Mouse (Mus musculus): ENCODE measurements around the gene Aqp5.

Gene Aqp5

GRCm38 (mm10) chr15:99590429-99591084, at the start of gene Aqp5:
Aqp5 (plus strand) TSS chr15:99590782.
- DNase-seq, result peak; percentile 62 to 64

DNA sequence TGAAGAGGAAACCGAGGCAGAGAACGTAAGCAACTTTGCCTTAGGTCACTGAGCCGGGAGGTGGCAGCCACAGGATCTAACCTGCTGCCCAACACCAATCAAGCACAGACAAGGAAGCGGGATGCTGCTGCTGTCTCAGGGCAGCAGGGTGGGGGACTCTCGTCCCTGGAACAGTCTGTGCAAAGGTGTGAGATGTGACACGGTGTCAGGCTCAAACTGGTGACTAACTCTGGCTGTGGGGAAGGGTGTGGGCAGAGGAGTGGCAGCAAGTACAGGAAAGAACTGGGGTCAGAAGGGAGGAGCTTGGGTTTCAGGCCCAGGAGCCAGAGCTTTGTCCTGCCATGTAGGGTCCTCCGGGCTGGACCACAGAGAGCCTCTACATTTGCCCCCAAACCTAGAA, 46.5 kb upstream of the Aqp5 start:
- no peak for DNase-seq

DNA sequence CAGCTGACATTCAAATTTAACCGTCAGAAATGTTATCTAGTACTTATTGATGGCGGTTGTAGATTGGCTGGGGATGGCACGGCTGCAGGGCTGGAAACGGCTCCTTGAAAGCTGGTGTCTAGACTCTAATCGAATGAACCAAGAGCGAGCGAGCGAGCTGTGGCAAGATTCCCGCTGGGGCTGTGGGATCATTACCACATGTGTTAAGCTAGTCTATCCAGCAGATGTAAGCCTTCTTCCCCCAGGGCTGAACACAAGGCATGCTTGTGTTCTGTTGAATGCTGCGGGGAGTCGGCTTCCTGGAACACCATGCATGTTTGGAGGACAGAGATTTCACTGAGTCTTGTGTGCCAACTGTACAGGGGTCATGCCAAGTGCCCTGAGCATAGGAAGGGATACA, 44.0 kb upstream of the Aqp5 start:
- no peak for DNase-seq

GRCm38 (mm10) chr15:99547732-99548131, 42.9 kb upstream of the Aqp5 start:
- no peak for DNase-seq

DNA sequence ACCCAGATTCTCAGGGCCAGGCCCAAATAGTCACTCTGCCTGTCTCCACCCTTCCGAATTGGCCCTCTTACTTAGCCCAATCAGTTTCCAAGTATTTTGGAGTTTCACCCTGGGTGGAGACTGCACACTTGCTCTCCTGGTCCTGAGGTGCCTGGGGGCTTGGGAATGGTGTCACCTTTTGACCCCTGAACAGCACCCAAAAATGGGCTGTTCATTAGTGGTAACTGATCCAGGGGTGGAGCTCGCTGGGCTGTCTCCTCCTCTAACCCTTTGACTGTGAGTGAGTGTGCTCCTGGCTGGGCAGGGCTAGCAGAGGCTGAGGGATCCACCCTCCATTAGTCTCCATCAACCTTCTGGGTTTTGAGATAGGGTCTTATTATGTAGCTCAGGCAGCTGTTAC, 40.7 kb upstream of the Aqp5 start:
- DNase-seq, result no peak

GRCm38 (mm10) chr15:99553767-99554166, 36.8 kb upstream of the Aqp5 start:
- no peak for DNase-seq

GRCm38 (mm10) chr15:99558947-99559346, 31.6 kb upstream of the Aqp5 start:
- no peak for DNase-seq

DNA sequence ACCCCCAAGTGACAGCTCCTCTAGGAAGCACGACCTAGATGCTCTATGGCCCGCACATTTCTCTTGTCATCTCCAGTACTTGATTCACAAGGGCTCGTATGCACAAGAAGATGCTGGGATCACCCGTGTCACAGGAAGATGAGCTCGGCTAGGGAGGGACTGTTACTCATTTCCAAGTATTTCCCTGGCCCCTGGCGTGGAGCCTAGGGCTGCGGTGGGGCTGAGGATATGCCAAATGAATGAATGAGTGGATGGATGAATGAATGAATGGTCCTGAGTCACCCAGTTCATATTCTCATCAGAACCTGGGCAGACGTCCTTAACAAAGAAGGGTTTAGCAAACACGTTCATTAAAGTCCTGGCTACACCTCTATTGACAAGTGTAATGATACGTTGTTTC, 30.3 kb upstream of the Aqp5 start:
- DNase-seq, result no peak

DNA sequence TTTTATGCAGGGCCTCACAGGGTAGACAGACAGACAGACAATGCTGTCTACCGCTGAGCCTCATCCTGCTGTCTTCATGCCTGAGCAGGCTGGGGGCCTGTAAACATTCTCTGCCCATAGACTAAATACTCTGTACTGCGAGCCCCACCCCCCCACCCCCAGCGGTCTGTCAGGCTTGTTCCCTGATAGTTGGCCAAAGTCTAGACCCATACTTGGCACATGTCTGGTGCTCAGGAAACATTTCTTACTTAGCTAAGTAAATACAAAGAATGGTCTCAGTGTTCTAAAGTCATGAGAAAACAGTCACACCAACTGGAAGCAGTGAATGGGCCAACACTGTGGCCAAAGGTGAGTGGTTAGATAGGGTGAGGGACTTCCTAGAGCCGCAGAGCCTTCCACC, 23.2 kb upstream of the Aqp5 start:
- peak in 1 of 2 experiments; percentile 28 for DNase-seq

DNA sequence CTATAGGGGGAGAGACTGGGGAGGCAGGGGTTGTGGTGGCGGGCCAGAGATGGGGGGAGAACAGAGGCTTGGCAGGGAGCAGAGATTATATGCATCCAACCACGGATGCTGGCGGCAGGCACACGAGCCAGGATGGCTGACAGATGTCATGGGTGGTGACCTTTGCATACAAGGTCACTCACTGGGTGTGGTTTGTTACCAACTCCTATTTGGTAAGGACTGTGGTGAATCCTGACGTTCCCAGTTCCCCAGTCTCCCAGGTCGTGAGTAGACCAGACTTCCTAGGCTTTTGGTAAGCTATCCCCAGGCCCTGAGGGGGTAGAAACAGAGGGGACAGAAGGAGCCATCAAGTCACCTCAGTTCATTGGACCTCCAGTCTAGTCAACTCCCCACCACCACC, 21.9 kb upstream of the Aqp5 start:
- no peak for DNase-seq

- DNase-seq, result no peak
These were observed 21.5 kb upstream of the Aqp5 start for GRCm38 (mm10) chr15:99569123-99569522.

DNA sequence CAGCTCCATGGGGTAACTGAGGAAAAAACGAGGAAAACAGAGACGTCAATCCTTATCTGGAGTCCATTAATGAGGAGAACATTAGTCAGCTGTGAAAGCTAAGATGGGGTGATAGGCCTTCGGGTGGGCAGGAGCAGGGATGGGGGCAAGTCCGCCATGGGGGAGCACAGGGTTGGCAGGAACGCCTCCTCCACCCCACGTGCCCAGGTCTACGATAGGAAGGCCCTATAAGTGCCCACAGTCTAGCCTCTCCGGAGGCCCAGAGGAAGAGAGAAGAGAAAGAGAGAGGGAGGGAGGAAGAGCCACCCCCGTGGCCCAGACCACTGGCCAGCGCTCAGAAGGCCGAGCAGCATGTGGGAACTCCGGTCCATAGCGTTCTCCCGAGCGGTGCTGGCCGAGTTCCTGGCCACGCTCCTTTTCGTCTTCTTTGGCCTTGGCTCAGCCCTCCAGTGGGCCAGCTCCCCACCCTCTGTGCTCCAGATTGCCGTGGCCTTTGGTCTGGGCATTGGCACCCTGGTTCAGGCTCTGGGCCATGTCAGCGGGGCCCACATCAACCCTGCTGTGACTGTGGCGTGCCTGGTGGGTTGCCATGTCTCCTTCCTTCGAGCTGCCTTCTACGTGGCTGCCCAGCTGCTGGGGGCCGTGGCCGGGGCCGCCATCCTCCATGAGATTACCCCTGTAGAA, 11.6 kb upstream of the Aqp5 start, which contains the start of gene Aqp2:
Gene Aqp2, plus strand, starts transcription at position 254 of the 684 bp plus-strand sequence.
- no peak for DNase-seq

DNA sequence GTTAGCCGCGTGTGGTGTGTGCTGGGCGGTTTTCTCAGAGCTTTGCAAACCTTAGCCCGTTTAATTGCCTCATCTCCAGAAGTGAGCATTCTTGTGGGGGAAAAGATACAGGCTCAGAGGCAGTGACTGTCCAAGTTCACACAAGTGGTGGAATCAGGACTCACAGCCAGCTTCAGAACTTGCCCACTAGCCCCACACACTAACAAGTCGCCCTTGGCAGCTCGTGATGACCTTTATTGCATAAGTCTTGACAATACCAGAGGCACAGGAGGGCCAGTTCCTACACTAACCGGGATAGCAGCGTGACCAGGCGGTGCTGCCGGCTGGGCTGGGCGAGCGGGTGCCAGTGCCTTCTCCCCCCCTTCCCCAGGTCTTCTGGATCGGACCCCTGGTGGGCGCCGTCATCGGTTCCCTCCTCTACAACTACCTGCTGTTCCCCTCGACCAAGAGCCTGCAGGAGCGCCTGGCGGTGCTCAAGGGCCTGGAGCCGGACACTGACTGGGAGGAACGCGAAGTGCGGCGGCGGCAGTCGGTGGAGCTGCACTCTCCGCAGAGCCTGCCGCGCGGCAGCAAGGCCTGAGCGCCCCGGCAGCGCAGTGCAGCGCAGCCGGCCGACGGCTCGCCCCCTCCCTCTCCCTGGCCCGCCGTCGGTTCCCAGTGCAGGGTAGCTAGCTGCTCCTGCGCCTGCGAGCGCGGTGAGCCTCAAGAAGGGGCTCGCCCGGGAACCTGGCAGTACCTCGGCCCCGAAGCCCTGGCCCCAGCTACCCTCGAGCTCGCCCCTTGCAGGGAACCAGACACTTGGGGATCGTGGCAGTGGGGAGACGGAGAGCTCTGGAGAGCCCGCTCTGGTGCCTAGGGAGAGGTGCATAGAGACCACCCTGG, 6.9 kb upstream of the Aqp5 start:
- DNase-seq, result peak; percentile 28 to 52

DNA sequence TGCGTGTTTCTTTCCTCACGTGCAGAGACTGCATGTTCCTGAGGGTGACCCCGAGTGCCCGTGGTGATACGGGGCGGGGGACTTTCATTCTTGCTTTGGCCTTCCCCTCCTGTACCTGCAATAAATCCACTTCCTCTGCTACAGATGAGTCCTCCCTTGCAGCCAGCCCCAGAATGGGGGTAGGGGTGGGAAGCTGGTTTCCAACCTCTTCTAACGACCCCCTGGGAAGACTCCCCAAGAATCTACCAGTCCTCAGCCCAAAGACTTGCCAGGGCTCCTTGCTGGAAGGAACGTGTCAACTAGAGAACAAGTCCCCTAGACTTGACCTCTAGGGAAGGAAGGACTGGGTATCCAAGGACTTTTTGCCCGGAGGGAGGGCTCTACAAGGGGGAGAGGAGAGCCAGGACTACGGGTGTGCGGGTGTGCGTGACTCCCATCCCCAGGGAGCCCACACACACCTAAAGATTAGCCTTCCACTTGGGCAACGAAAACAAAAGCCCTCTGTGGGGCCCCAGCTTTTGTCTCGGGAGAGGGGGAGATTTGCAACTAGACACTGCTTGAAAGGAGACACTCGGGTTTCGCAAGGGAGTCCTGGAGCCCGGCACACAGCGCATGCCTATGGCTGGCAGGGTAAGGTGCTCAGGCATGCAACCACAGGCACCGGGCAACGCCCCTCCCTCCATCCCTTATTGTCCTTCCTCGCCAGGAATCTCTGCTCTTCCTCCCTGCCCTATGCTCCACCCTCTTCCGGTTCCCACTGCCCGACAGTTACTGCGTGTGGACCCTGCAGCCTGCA, 6.0 kb upstream of the Aqp5 start:
- DNase-seq, result peak; percentile 74 to 89

GRCm38 (mm10) chr15:99585741-99586140, 4.8 kb upstream of the Aqp5 start:
- DNase-seq, result no peak

- no peak for DNase-seq
These were observed 4.1 kb upstream of the Aqp5 start for GRCm38 (mm10) chr15:99586525-99586924.

- peak; percentile 51 to 72 for DNase-seq
These were observed 1.3 kb upstream of the Aqp5 start for GRCm38 (mm10) chr15:99589237-99589636.

DNA sequence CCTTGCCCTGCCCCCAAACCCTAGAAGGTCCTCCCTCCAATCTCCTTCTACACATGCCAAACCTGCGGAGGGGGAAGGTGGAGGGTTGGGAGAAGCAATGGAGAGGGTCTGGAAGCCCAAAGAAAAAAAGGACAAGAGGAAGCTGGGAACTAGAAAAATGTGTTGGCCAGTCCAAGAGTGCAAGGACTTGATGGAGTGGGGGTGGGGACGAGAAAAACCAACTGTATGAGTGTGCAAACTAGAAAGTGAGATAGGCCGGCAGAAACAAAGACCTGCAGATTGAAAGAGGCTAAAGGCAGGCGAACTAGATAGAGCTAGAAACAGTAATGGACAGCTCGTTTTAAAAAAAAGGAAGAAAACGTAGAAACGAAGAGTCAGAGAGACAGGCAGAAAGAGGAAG, 878 bp upstream of the Aqp5 start:
- peak; percentile 24 to 51 for DNase-seq

DNA sequence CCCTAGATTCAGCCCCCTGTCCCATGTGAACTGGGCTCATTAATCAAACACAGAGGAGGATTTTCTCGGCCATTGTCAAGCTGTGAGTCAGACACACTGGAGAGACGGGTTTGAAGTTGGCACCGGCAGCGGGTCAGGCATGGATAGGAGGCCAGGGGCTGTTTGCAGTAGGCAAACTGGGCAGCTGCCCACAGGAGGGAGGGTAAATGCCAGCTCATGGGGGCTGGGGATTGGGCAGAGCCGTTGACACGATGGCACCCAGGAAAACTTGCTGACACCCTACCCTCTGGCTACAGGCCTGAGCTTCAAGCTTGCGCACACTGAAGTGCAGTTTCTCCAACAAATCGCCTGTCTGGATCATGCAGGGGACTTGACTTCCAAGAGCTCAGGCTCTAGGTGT, 1.6 kb downstream of the Aqp5 start:
- peak; percentile 83 to 89 for DNase-seq

DNA sequence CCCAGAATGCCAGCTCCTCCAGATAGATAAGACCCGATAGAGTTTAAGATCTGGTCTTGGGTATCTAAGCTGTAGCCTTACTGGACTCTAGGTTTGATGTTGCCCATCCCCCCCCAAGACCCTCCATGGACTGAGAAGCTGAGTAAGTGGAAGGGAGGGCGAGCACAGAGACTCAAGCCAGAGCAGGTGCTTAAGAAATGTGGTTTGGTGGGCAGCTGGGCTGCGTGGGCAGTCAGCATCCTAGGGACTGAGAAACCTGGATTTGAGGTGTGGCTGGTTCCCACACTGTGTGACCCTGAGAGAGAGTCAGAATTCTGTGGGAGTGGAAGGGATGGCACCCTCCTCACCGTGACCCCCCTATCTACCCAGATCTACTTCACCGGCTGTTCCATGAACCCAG, 2.3 kb downstream of the Aqp5 start:
- no peak for DNase-seq

- DNase-seq, result peak; percentile 85 to 87
These were observed 4.4 kb downstream of the Aqp5 start for GRCm38 (mm10) chr15:99594951-99595350.

DNA sequence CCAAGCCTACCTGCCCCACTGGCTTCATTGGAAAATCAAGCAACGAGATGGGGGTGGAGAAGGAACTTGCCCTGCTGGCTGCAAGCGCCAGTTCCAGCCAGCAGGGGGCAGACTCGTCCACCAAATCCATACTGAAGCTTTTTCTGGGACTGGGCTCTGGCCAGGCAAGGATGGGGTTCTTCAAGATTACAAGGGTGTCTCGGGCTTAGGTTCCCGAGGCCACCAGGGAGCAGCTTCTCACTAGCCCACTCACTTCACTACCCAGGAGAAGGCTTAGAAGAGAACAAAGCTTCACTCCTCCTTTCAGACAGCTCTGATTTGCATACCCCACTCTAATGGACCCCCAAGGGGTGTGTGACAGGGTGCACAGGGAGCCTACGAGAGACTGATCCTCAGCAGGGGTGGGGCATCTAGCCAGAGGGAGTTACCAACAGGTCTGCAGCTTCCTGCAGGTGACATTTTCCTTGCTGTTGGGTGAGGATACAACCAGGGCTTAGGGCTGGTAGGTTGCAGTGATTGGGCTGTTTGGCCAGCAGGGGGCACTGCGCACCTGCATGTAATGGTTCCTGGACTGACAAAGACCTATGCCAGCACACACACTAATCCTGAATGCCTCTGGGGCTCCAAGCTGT, 5.6 kb downstream of the Aqp5 start:
- peak; percentile 82 to 86 for DNase-seq

Data from lung, adult 18-20 months (tissue).